Mouse (Mus musculus): Measurements from ENCODE around the gene Radil.

Gene Radil

DNA sequence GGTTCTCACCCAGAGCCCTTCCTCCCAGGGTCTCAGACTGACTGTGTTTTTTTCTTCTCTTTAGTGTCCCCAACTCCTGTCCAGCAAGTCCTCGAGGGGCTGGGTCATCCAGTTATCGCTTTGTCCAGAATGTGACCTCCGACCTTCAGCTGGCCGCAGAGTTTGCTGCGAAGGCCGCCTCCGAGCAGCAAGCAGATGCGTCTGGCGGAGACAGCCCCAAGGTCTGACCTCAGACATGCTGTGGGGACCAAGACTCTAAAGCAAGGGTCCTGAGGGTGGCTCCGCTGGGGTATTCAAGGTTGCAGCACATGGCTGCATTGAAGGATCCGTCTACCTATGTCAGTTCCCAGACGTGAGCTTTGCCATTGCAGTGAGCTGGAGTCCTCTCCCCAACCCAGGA lies 102.3 kb downstream of the Radil start:
- DNase-seq (ENCODE audit: low spot score in 2 of 2): no peak

DNA sequence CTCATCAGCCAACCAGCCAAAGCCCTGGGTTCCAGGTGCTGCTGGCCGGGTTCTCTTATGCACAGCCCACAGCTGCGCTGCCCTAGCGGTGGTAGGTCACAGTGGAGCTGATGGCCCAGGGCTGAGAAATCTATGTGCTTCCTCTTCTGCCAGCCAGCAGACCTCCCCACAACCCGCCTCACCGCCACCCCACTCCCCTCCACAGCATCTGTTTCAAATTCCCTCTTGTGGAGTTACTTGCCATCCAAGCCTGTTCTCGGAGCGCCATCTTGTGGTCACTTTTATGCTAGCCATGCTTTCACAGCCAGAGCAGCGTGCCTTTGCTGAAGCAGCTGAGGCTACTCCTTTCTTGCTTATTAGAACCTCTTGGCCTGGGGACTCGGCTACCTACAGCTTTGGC lies 102.8 kb downstream of the Radil start:
- peak; percentile 90 to 94 for DNase-seq (ENCODE audit: low spot score in 2 of 2)

DNA sequence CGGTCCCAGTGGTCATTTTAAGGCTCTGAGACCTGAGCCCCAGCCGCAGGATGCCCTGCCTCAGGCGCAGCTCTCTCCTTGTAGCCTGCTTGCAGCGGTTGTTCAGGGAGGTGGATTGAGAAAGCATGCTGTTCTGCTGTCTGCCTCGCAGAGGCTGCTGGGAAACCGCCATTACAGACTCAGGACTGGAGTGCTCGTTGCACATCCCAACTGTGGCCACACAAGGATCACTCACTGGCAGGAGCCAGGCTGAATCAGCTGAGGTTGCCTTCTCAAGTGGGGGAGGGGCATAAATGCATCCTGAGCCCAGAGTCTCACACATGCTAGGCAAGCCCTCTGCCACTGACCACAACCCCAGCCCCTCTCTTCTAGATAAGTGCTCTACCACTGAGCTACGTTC lies 105.2 kb downstream of the Radil start:
- no peak for DNase-seq (ENCODE audit: low spot score in 2 of 2)

DNA sequence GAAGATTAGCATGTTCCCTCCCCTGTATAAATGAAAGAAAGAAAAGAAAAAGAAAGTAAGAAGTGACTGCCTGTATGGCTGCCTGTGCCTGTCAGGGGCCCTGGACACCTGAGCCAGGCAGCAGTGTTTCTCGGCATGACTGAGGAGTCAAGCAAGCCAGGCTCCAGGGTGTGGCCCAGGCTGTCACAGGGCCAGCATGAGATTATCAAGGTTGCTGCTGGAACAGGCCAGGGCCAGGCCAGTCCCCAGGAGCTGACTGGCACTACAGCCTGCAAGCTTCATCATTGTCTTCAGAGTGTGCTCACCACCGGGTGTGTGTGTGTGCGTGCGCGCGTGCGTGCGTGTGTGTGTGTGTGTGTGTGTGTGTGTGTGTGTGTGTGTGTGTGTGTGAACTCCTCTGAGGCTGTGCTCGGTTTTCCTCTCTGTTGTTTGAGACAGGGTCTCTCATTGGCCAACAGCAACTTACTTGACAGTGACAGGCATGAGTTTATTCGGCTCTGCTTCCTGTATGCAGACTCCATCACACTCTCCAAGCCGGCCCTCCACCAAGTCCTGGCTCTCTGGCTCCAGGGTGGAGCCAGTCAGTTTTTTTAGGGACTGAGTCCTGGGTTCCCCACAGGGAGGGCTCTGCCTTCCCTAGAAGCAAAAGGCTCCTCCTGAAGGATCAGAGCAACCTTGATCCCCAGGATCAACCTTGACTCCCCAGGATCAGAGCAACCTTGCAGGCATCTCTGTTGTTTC lies 105.9 kb downstream of the Radil start:
- DNase-seq (ENCODE audit: low spot score in 2 of 2): no peak

DNA sequence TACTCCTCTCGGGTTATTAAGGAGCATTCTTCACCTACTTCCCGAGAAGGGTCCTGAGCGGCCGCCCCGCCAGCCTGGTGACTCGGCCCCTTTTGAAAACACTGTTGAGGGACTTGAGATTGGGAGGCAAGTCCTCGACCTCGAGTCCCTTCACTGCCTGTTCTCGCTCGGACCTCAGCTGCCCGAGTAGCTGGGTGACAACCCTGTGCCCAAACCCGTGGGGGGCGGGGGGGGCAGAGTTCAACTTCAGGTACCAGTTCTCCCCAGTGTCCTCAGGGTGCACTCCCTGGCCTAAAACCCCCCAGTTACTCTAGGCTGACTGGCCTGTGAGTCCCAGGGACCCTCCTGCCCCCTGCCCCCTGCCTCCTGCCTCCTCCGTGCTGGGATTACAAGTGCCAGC lies 106.9 kb downstream of the Radil start:
- DNase-seq (ENCODE audit: low spot score in 2 of 2): no peak

DNA sequence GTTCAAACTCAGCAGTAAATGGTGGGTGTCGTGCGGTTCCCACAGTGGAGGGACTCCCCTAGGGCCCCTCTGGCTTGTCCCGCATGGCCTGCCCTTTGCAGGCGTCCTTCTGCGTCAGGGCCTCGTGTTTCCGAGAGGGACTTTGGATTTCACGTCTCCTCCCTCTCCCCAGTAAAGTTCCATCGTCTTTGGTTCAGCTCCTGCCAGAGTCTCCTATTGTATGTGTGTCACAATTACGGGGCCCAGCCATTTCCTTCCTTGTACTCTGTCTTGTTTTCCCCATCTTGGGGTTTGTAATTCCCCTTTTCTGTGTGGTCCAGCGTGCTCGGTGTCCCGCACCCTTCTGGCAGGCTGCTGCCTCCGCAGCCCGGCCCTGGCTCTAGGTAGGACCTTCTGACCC lies 107.4 kb downstream of the Radil start:
- DNase-seq (ENCODE audit: low spot score in 2 of 2): no peak

DNA sequence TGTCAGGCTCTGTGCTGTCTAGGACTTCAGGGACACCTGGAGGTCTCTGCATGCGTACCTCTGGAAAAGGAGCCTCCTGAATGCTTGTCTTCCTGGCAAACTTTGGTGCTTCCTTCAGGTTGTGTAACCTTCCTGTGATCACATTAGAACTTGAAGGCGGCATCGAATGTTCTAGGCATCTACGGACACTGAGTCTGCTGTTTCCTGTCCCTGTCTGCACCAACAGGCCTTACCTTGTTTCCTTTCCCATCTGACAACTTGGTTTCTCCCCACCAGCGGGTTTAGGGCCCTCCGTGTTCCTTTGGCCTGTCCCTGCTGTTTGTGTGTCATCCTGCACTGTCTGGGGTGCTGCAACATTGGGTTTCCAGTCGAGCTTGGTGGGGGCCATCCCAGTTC lies 108.9 kb downstream of the Radil start:
- DNase-seq (ENCODE audit: low spot score in 2 of 2): no peak

DNA sequence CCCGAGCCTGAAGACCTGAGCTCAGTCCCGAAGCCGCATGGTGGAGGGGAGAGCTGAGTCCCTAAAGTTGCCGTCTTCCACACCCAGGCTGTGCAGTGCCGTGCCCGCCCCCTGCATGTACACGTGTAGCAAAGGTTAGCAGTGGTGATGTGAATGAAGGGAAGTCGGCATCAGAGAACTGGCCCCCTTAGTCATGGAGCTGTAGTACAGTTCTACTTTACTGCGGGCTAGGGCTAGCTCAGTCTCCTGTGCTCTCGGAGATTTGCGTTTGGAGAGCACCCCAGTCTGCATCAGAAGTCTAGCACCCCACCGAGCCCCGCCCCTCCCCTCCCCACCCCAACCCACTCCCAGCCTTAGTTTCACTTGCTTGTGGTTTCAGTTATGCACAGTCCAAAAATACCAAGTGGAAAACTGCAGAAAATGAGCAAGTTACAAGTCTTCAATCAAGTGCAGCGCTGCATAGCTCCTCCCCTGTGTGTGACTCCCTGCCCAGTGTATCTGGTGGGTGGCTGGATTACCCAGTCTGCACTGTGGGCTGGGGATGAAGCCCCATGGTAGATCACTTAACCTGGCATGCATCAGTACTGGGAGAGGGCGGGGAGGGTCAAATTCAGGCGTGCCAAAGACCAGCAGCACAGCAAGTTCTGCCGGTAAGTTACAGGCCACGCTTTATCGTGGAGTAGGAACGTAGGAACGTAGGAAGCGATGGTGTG lies 109.4 kb downstream of the Radil start:
- no peak for DNase-seq (ENCODE audit: low spot score in 2 of 2)

DNA sequence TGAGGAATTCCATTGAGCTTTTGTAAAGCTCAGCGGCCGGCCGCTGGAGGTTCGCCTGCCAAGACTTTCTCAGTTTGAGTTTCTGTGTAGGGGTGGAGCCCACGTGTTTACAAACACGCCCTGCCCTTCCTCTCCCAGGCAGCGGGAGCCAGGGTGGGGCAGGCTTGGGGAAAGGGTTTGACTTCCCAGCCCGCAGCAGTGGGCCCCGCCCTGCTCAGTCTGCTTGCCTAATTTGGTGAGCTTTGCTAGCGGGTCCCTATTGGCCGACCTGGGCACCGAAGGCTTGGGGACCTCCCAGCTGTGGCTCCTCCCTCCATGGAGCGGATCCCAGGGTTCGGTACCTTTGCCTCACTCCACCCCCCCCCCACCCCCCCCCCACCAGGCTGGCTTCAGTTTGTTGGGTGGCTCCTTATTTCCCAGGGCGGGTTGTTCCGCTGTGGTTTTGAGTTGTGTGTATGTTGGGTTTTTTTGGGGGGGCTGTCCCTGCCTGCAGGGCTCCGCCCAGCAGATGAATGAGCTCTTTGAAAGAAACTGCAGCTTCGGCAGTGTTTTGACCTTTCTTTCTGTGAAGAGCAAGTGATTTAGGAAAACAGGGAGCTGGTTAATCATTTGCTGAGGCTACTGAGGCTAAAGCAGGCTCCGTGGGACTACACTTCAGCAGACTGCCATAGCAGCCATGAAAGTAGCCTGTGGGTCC lies 110.3 kb downstream of the Radil start:
- DNase-seq (ENCODE audit: low spot score in 2 of 2): no peak

DNA sequence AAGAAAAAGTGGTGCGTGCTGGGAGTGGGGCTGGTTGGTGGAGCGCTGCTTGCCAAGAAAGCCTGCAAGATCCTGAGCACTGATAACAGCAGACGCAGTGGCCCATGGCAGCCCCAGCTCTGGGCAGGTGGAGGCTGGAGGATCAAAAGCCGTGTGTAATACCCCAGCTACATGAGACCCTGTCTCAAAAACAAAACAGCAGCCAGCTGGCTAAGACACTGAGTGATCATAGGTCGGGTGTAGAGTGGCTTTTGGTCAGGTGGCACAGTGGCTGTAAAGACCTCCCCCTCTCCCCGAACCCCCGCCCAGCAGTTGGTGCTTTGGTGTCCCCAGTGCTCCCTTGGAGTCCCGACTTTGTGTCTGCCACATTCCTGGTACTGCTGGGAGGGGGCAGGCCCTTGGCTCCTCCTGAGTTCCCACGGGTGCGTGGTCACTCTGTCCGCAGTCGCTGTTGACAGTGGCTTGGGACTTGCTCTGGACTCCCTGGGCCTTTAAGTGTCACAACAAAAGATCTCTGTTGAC lies 110.9 kb downstream of the Radil start:
- DNase-seq (ENCODE audit: low spot score in 2 of 2): no peak

DNA sequence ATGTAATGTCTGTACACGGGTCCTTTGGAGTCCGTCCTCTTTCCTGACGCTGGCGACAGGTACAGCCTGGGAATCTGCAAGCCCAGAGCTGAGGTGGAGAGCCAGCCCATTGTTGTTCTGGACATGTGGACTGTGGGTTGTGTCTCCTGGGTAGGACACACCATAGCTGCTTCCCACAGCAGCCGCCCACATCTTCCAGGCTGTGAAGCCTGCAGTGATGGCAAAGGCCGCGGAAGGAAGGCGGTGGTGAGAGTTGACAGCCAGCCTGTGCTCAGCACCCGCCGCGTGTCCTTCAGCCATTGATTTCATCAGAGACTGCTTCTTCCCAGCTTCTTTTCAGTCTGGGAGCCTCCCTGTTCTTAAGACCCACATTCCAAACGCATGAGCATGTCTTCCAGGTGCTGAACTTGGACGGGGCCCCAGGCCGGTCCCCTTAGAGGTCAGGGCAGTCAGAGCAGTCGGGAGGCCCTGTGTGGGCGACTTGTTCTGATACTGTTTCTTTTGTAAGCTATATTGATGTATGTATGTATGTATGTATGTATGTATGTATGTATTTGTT lies 112.4 kb downstream of the Radil start:
- no peak for DNase-seq (ENCODE audit: low spot score in 2 of 2)

DNA sequence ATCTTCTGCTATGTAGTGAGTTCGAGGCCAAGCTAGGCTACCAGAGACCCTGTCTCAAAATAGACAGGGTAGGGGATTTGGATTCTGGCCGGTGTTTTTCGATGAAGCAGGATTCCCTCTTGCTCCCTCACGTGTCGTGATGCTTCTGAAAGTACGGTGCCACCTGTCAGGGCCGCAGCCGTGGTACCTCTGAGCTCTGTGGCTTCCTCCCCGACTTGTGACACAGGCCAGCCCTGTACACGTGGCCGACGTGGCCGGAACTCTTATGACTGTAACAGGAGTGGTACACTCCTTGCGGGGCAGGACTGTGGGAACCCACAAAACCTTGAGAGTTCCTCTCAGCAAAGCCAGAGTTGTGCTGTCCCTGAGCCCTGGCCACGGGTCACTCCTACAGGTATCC lies 115.2 kb downstream of the Radil start:
- no peak for DNase-seq (ENCODE audit: low spot score in 2 of 2)

Data from frontal cortex, postnatal 25 days (tissue).